Mouse (Mus musculus): ENCODE measurements around the gene Sdcbp2.

- TF ChIP-seq CTCF (IDR thresholded peaks at IDR 0.05; ENCODE audit: control insufficient read depth, insufficient read depth, low read length), result no peak
- TF ChIP-seq POLR2A (IDR thresholded peaks at IDR 0.05; ENCODE audit: borderline replicate concordance, control insufficient read depth, low read depth, low read length), result no peak
Observed at GRCm38 (mm10) chr2:151635362-151636014, 63.1 kb downstream of the Sdcbp2 start.
